Mouse (Mus musculus): ENCODE results near the gene Slc38a3. TPM values are rescaled to one million over a fixed set of nuclear protein-coding genes. Genes with fewer than 3 reads are reported as not detected.

Gene Slc38a3
- polyA plus RNA-seq, 1 experiment from 2014 or later, result 7.0 TPM

GRCm38 (mm10) chr9:107607036-107607435 is 62.3 kb downstream of the Slc38a3 start:
- Histone ChIP-seq H3K4me2 (ENCODE audit: low read depth, low read length) (0 out of 2 replicates have a peak overlapping the region, but pooled peaks have one; percentile 10), H3K27ac (replicated peaks; ENCODE audit: low read depth, low read length) (no peak overlapping the region), H3K27me3 (ENCODE audit: control insufficient read depth, insufficient read depth, low read length) (no peaks in the 10 kb centered on the region), H3K4me1 (ENCODE audit: control insufficient read depth, insufficient read depth, low read length) (peaks cover 13% of the 10 kb centered on the region), H3K9ac (replicated peaks; ENCODE audit: low read length) (no peak overlapping the region; the same call in 1 of the 2 replicates), H3K4me3 (ENCODE audit: low read depth, low read length) (no peak overlapping the region), H3K9me3 (replicated peaks; ENCODE audit: control insufficient read depth, low read length) (no peaks in the 10 kb centered on the region), H3K36me3 (replicated peaks; ENCODE audit: control insufficient read depth, insufficient read depth, low read depth, low read length) (no peaks in the 10 kb centered on the region)
- DNase-seq (ENCODE audit: low spot score) (no peak), ATAC-seq (replicated peaks; ENCODE audit: insufficient number of reproducible peaks, low FRiP score, low TSS enrichment, low read depth) (no peak)
- WGBS, result 72% methylated on average over 2 of the region's 2 CpGs

GRCm38 (mm10) chr9:107606591-107606990 is 62.7 kb downstream of the Slc38a3 start:
- no peak for ATAC-seq (replicated peaks; ENCODE audit: insufficient number of reproducible peaks, low FRiP score, low TSS enrichment, low read depth)
- Histone ChIP-seq H3K9me3 (replicated peaks; ENCODE audit: control insufficient read depth, low read length) (no peaks in the 10 kb centered on the region), H3K4me1 (ENCODE audit: control insufficient read depth, insufficient read depth, low read length) (peaks cover 13% of the 10 kb centered on the region), H3K4me3 (ENCODE audit: low read depth, low read length) (no peak overlapping the region), H3K36me3 (replicated peaks; ENCODE audit: control insufficient read depth, insufficient read depth, low read depth, low read length) (no peaks in the 10 kb centered on the region), H3K27me3 (ENCODE audit: control insufficient read depth, insufficient read depth, low read length) (no peaks in the 10 kb centered on the region), H3K4me2 (ENCODE audit: low read depth, low read length) (0 out of 2 replicates have a peak overlapping the region, but pooled peaks have one; percentile 10), H3K9ac (replicated peaks; ENCODE audit: low read length) (no peak overlapping the region; the same call in 1 of the 2 replicates), H3K27ac (replicated peaks; ENCODE audit: low read depth, low read length) (no peak overlapping the region)
- 9% methylated on average over 9 of the region's 9 CpGs for WGBS
- no peak for DNase-seq (ENCODE audit: low spot score)

GRCm38 (mm10) chr9:107605041-107605661 is 64.2 kb downstream of the Slc38a3 start:
- H3K36me3 ChIP-seq (replicated peaks; ENCODE audit: control insufficient read depth, insufficient read depth, low read depth, low read length), result no peaks in the 10 kb centered on the region
- no peaks in the 10 kb centered on the region for H3K27me3 ChIP-seq (ENCODE audit: control insufficient read depth, insufficient read depth, low read length)
- no peak overlapping the region for H3K27ac ChIP-seq (replicated peaks; ENCODE audit: low read depth, low read length)
- H3K4me2 ChIP-seq (ENCODE audit: low read depth, low read length), result peak overlapping the region; percentile 11; the same call in 1 of the 2 replicates
- H3K4me3 ChIP-seq (ENCODE audit: low read depth, low read length), result no peak overlapping the region
- peaks cover 13% of the 10 kb centered on the region for H3K4me1 ChIP-seq (ENCODE audit: control insufficient read depth, insufficient read depth, low read length)
- ATAC-seq (replicated peaks; ENCODE audit: insufficient number of reproducible peaks, low FRiP score, low TSS enrichment, low read depth) (0 out of 2 replicates have a peak, but pooled peaks have one; percentile 8), DNase-seq (ENCODE audit: low spot score) (no peak)
- H3K9ac ChIP-seq (replicated peaks; ENCODE audit: low read length), result peak overlapping the region; percentile 35
- no peaks in the 10 kb centered on the region for H3K9me3 ChIP-seq (replicated peaks; ENCODE audit: control insufficient read depth, low read length)
- 37% methylated on average over 22 of the region's 23 CpGs for WGBS

- Histone ChIP-seq H3K9ac (replicated peaks; ENCODE audit: low read length) (no peak overlapping the region), H3K4me2 (ENCODE audit: low read depth, low read length) (no peak overlapping the region), H3K36me3 (replicated peaks; ENCODE audit: control insufficient read depth, insufficient read depth, low read depth, low read length) (no peaks in the 10 kb centered on the region), H3K9me3 (replicated peaks; ENCODE audit: control insufficient read depth, low read length) (no peaks in the 10 kb centered on the region), H3K4me3 (ENCODE audit: low read depth, low read length) (no peak overlapping the region), H3K27ac (replicated peaks; ENCODE audit: low read depth, low read length) (no peak overlapping the region), H3K27me3 (ENCODE audit: control insufficient read depth, insufficient read depth, low read length) (no peaks in the 10 kb centered on the region), H3K4me1 (ENCODE audit: control insufficient read depth, insufficient read depth, low read length) (peaks cover 13% of the 10 kb centered on the region)
- DNase-seq (ENCODE audit: low spot score) (no peak), ATAC-seq (replicated peaks; ENCODE audit: insufficient number of reproducible peaks, low FRiP score, low TSS enrichment, low read depth) (no peak)
- WGBS, result 82% methylated on average over 6 of the region's 6 CpGs
Observed at GRCm38 (mm10) chr9:107603251-107603650, 66.1 kb downstream of the Slc38a3 start.

GRCm38 (mm10) chr9:107602068-107602648 is 67.2 kb downstream of the Slc38a3 start:
- 10% methylated on average over 10 of the region's 10 CpGs for WGBS
- Histone ChIP-seq H3K36me3 (replicated peaks; ENCODE audit: control insufficient read depth, insufficient read depth, low read depth, low read length) (no peaks in the 10 kb centered on the region), H3K27ac (replicated peaks; ENCODE audit: low read depth, low read length) (no peak overlapping the region), H3K4me3 (ENCODE audit: low read depth, low read length) (no peak overlapping the region), H3K4me1 (ENCODE audit: control insufficient read depth, insufficient read depth, low read length) (peaks cover 7% of the 10 kb centered on the region), H3K9ac (replicated peaks; ENCODE audit: low read length) (no peak overlapping the region; the same call in 1 of the 2 replicates), H3K9me3 (replicated peaks; ENCODE audit: control insufficient read depth, low read length) (no peaks in the 10 kb centered on the region), H3K4me2 (ENCODE audit: low read depth, low read length) (no peak overlapping the region), H3K27me3 (ENCODE audit: control insufficient read depth, insufficient read depth, low read length) (no peaks in the 10 kb centered on the region)
- DNase-seq (ENCODE audit: low spot score) (peak; percentile 95), ATAC-seq (replicated peaks; ENCODE audit: insufficient number of reproducible peaks, low FRiP score, low TSS enrichment, low read depth) (peak; percentile 35; the same call in 1 of the 2 replicates)

GRCm38 (mm10) chr9:107601275-107601674 is 68.1 kb downstream of the Slc38a3 start:
- Histone ChIP-seq H3K4me1 (ENCODE audit: control insufficient read depth, insufficient read depth, low read length) (peaks cover 4% of the 10 kb centered on the region), H3K27me3 (ENCODE audit: control insufficient read depth, insufficient read depth, low read length) (no peaks in the 10 kb centered on the region)
- WGBS, result 87% methylated on average over 11 of the region's 11 CpGs

GRCm38 (mm10) chr9:107600745-107601144 is 68.6 kb downstream of the Slc38a3 start:
- H3K4me3 ChIP-seq (ENCODE audit: low read depth, low read length), result no peak overlapping the region
- no peaks in the 10 kb centered on the region for H3K36me3 ChIP-seq (replicated peaks; ENCODE audit: control insufficient read depth, insufficient read depth, low read depth, low read length)
- H3K9ac ChIP-seq (replicated peaks; ENCODE audit: low read length), result no peak overlapping the region
- H3K27me3 ChIP-seq (ENCODE audit: control insufficient read depth, insufficient read depth, low read length), result no peaks in the 10 kb centered on the region
- no peaks in the 10 kb centered on the region for H3K9me3 ChIP-seq (replicated peaks; ENCODE audit: control insufficient read depth, low read length)
- no peak overlapping the region for H3K4me2 ChIP-seq (ENCODE audit: low read depth, low read length)
- ATAC-seq (replicated peaks; ENCODE audit: insufficient number of reproducible peaks, low FRiP score, low TSS enrichment, low read depth) (no peak), DNase-seq (ENCODE audit: low spot score) (no peak)
- WGBS, result 83% methylated on average over 12 of the region's 12 CpGs
- H3K4me1 ChIP-seq (ENCODE audit: control insufficient read depth, insufficient read depth, low read length), result peaks cover 4% of the 10 kb centered on the region
- H3K27ac ChIP-seq (replicated peaks; ENCODE audit: low read depth, low read length), result no peak overlapping the region

More at GRCm38 (mm10) chr9:107601275-107601674, 68.1 kb downstream of the Slc38a3 start:
- H3K4me2 ChIP-seq (ENCODE audit: low read depth, low read length), result no peak overlapping the region
- no peak overlapping the region for H3K4me3 ChIP-seq (ENCODE audit: low read depth, low read length)
- no peaks in the 10 kb centered on the region for H3K36me3 ChIP-seq (replicated peaks; ENCODE audit: control insufficient read depth, insufficient read depth, low read depth, low read length)
- H3K9ac ChIP-seq (replicated peaks; ENCODE audit: low read length), result no peak overlapping the region
- no peaks in the 10 kb centered on the region for H3K9me3 ChIP-seq (replicated peaks; ENCODE audit: control insufficient read depth, low read length)
- ATAC-seq (replicated peaks; ENCODE audit: insufficient number of reproducible peaks, low FRiP score, low TSS enrichment, low read depth), result no peak
- no peak for DNase-seq (ENCODE audit: low spot score)
- no peak overlapping the region for H3K27ac ChIP-seq (replicated peaks; ENCODE audit: low read depth, low read length)
